Comparison of ENCODE assay signal across 28 mouse cellular contexts in genomic region chr1:59878098-59878497, GRCm38 (mm10). TPM values are rescaled to one million over a fixed set of nuclear protein-coding genes. Genes with fewer than 3 reads are reported as not detected.
DNase-seq lines count a peak whose midpoint lies in the region; ATAC-seq and TF ChIP-seq lines count a peak whose summit lies in the region.
"Had no signal": no experiment of that assay in that cellular context is flagged by ENCODE, and none has a peak within 500 bp of the region (broad histone marks: within the 10 kb centered on the region; RNA-seq: fewer than 3 reads in every experiment).

No protein-coding gene starts in this region.

- no peak for TF ChIP-seq CTCF in kidney, adult 2 months (conservative IDR thresholded peaks at IDR 0.05; ENCODE audit: insufficient read depth, insufficient read length, low read depth, low read length)

- H3K27me3 ChIP-seq in heart, embryonic 13.5 days (replicated peaks) = no peaks in the 10 kb centered on the region
- no peaks in the 10 kb centered on the region for H3K27me3 ChIP-seq in heart, embryonic 16.5 days (ENCODE audit: control insufficient read depth, insufficient read depth, low read length)
- H3K27me3 ChIP-seq in kidney, adult 2 months (replicated peaks; ENCODE audit: control insufficient read depth, insufficient read depth, low read length) = no peaks in the 10 kb centered on the region
- H3K27me3 ChIP-seq: embryonic facial prominence, embryonic 12.5 days; embryonic facial prominence, embryonic 15.5 days; hindbrain, embryonic 13.5 days; intestine, embryonic 15.5 days had no signal

- DNase-seq in frontal cortex, postnatal 10 days (ENCODE audit: low spot score in 2 of 2) = no peak
- DNase-seq in heart, adult 18-20 months = no peak
- no peak for DNase-seq in heart, postnatal 10 days
- DNase-seq in brain, adult 2 months (ENCODE audit: low read depth, low spot score) = peak; percentile 21
- DNase-seq in kidney, adult 2 months = no peak
- DNase-seq: adrenal gland, adult 8-10 months; adrenal gland, postnatal 25 days; cerebellum, adult 11 months; cerebellum, adult 2 months; cerebellum, adult 9-11 months; cerebellum, postnatal 25 days; forebrain, postnatal 0 days; gastrocnemius, postnatal 10 days; gastrocnemius, postnatal 36 days; kidney, adult 11 months; kidney, adult 9 months had no signal

- ATAC-seq in frontal cortex, adult (ENCODE audit: low TSS enrichment) = peak; percentile 83
- no peak for ATAC-seq in heart, embryonic 13.5 days (ENCODE audit: extremely low read depth, insufficient number of reproducible peaks, low FRiP score, low TSS enrichment)
- ATAC-seq in heart, embryonic 16.5 days (replicated peaks; ENCODE audit: extremely low read depth, insufficient read depth, low FRiP score) = peak; percentile 82
- ATAC-seq: activated CD4-positive, CD25-positive, alpha-beta regulatory T cell, adult 4 months; forebrain, embryonic 14.5 days; forebrain, postnatal 0 days; hindbrain, embryonic 16.5 days; intestine, embryonic 15.5 days had no signal

- intact Hi-C loops in heart, postnatal 10 days (cut with DNase I) = no loop called here

- 57% methylated on average over 7 of the region's 7 CpGs for WGBS in heart, embryonic 13.5 days
- 54% methylated on average over 7 of the region's 7 CpGs for WGBS in heart, embryonic 16.5 days
- 91% methylated on average over 7 of the region's 7 CpGs for WGBS in kidney, adult 2 months

- peak overlapping the region; percentile 83 for H3K27ac ChIP-seq in heart, embryonic 13.5 days (replicated peaks)
- peak overlapping the region; percentile 86 for H3K27ac ChIP-seq in heart, embryonic 16.5 days (ENCODE audit: low read length)
- H3K27ac ChIP-seq in kidney, adult 2 months (ENCODE audit: insufficient read depth, low read depth, low read length) = no peak overlapping the region
- H3K27ac ChIP-seq: embryonic facial prominence, embryonic 12.5 days; embryonic facial prominence, embryonic 15.5 days; hindbrain, embryonic 10.5 days; hindbrain, embryonic 13.5 days; intestine, embryonic 15.5 days had no signal

- TF ChIP-seq POLR2A in kidney, adult 2 months (IDR thresholded peaks at IDR 0.05; ENCODE audit: low read depth, low read length) = no peak

- no peak overlapping the region for H3K4me3 ChIP-seq in heart, embryonic 13.5 days
- no peak overlapping the region for H3K4me3 ChIP-seq in heart, embryonic 16.5 days (ENCODE audit: low read length)
- H3K4me3 ChIP-seq in kidney, adult 2 months (ENCODE audit: insufficient read depth, low read depth, low read length) = no peak overlapping the region
- H3K4me3 ChIP-seq: embryonic facial prominence, embryonic 12.5 days; embryonic facial prominence, embryonic 15.5 days; hindbrain, embryonic 10.5 days; hindbrain, embryonic 13.5 days; intestine, embryonic 15.5 days had no signal

- no peaks in the 10 kb centered on the region for H3K9me3 ChIP-seq in heart, embryonic 13.5 days
- no peaks in the 10 kb centered on the region for H3K9me3 ChIP-seq in heart, embryonic 16.5 days (replicated peaks; ENCODE audit: control insufficient read depth, low read length)
- H3K9me3 ChIP-seq: embryonic facial prominence, embryonic 12.5 days; embryonic facial prominence, embryonic 15.5 days; hindbrain, embryonic 10.5 days; hindbrain, embryonic 13.5 days; intestine, embryonic 15.5 days had no signal

- peak overlapping the region; percentile 45 for H3K4me2 ChIP-seq in heart, embryonic 13.5 days
- peak overlapping the region; percentile 34; the same call in 1 of the 2 replicates for H3K4me2 ChIP-seq in heart, embryonic 16.5 days (ENCODE audit: low read depth, low read length)
- H3K4me2 ChIP-seq: embryonic facial prominence, embryonic 12.5 days; embryonic facial prominence, embryonic 15.5 days; heart, embryonic 11.5 days; hindbrain, embryonic 13.5 days; intestine, embryonic 15.5 days had no signal

- H3K36me3 ChIP-seq in heart, embryonic 13.5 days = peaks cover 31% of the 10 kb centered on the region
- peaks cover 5% of the 10 kb centered on the region; the same call in 1 of the 2 replicates for H3K36me3 ChIP-seq in heart, embryonic 16.5 days (ENCODE audit: control insufficient read depth, insufficient read depth)
- no peaks in the 10 kb centered on the region for H3K36me3 ChIP-seq in kidney, adult 2 months (ENCODE audit: control insufficient read depth, insufficient read depth, low read length)

- H3K9ac ChIP-seq in heart, embryonic 13.5 days = 0 out of 2 replicates have a peak overlapping the region, but pooled peaks have one; percentile 60
- H3K9ac ChIP-seq in heart, embryonic 16.5 days (ENCODE audit: low read length) = no peak overlapping the region; the same call in 1 of the 2 replicates
- H3K9ac ChIP-seq: embryonic facial prominence, embryonic 12.5 days; embryonic facial prominence, embryonic 15.5 days; forebrain, postnatal 0 days; hindbrain, embryonic 13.5 days; intestine, embryonic 15.5 days had no signal

- peaks cover 34% of the 10 kb centered on the region for H3K4me1 ChIP-seq in heart, embryonic 13.5 days
- H3K4me1 ChIP-seq in heart, embryonic 16.5 days (ENCODE audit: control insufficient read depth, insufficient read depth, low read length) = peaks cover 12% of the 10 kb centered on the region; the same call in 1 of the 2 replicates
- H3K4me1 ChIP-seq in kidney, adult 2 months (ENCODE audit: control insufficient read depth, insufficient read depth, low read length) = no peaks in the 10 kb centered on the region
- H3K4me1 ChIP-seq: embryonic facial prominence, embryonic 12.5 days; embryonic facial prominence, embryonic 15.5 days; hindbrain, embryonic 13.5 days; intestine, embryonic 15.5 days had no signal

RNA-seq across cellular contexts. Expression of gene Fam117b, which starts 34.7 kb away (rescaled TPM):
- 3.4 and 3.8 TPM in 2 replicates for polyA plus RNA-seq in heart, embryonic 13.5 days (2015; fragmentation: Nextera tagmentation; extraction: Ambion mirVana)
- 10 to 100 TPM; 24.1 to 37.5 TPM for total RNA-seq in heart, adult 18-20 months (2021)
- 2.9 and 4.8 TPM in 2 replicates for polyA plus RNA-seq in heart, embryonic 16.5 days (2015; fragmentation: Nextera tagmentation; extraction: Ambion mirVana)
- 10 to 100 TPM; 15.8 to 26.9 TPM for total RNA-seq in heart, postnatal 10 days (2021)
- polyA plus RNA-seq in kidney, adult 2 months (2012; rRNA removed) = 11.5 and 11.9 TPM in 2 replicates
